Mouse (Mus musculus) layer of hippocampus, adult 9-11 months (tissue): Measurements from ENCODE around the gene Fscn1.

ENCODE experiments used
- DNase-seq: peaks from one replicate; pipeline ENCODE4 v3.0.0; 2022

Fscn1 gene

DNA sequence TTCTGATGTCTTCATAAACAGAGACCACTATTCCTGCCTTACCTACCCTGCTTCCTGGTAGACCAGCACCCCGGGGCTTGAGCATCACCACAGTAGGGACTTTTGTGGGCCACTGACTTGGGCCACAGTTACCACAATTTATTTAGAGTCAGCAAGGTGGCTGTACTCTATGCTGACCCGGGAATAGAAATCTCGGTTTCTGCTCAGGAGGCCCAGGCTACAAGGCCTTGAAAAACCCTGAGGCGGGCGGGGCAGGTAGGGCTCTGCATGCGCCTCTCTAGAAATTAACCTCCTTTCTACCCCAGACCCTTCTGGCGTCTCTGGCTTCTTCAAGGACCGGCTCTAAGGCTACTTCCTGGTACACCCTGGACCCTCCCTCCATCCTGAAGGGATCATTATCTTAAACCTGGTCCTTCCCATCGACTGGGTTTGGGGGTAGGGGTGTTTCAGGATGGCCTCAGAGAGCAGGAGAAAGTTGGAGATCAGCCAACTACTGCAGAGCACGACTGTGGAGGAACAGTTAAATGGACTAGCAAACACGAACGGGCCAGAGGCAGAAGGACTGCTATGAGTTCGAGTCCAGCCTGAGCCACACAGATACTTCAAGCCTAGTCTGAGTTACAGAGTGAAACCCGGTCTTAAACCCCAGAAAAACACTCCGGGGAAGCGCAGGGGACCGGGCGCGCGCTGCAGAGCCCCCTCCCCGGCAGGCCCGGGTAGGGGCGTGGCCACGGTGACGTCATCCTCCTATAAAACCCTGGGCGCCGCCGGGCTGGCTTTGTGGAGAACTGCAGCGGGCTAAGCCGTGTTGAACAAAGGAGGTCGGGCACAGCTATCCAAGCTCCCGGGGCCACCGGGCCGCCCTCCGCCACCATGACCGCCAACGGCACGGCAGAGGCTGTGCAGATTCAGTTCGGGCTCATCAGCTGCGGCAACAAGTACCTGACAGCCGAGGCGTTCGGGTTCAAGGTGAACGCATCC is at the start of gene Fscn1:
TSS of gene Fscn1 (plus strand) at position 768 of the 981 bp plus-strand sequence.
- DNase-seq: peak; percentile 87

DNA sequence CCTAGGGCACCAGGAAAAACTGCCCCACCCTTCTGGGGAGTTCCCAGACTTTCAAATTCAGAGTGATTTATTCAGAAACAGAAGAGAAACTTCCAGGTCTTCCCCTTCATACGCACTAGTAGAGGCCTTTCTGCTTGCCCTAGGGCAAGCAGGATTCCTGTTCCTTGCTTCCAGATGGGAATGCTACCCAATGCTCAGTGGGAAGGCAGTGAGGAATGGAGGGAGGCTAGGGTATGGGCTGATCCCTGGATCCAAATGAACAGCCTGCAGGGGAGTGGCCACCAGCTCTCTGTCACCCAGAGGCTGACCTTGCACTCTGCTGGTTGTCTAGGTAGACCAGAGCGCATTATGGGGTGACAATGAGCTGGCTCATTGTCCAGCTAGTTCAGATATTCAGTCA is 48.5 kb upstream of the Fscn1 start:
- no peak for DNase-seq

- no peak for DNase-seq
Measured at GRCm38 (mm10) chr5:142912320-142912719, 47.8 kb upstream of the Fscn1 start.

DNA sequence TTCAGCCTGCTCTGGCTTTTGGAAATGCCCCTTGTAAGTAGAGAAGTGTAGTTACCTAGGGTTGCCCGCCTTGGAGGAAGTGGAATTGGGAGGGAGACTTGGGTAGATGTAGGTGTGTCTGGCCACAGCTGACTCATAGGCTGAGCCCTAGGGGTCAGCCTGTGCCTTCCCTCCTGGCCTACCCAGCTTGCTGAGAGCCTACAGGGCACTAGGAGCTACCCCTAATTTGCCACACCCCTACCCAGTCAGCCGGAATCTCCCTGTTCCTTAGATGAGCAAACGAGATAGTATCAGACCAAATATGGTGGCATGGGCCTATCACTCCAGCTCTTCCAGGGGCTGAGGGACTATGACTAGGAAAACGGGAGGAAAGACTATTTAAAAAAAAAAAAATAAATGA is 47.4 kb upstream of the Fscn1 start:
- DNase-seq: no peak

GRCm38 (mm10) chr5:142915231-142915630 is 44.9 kb upstream of the Fscn1 start:
- DNase-seq: no peak

DNA sequence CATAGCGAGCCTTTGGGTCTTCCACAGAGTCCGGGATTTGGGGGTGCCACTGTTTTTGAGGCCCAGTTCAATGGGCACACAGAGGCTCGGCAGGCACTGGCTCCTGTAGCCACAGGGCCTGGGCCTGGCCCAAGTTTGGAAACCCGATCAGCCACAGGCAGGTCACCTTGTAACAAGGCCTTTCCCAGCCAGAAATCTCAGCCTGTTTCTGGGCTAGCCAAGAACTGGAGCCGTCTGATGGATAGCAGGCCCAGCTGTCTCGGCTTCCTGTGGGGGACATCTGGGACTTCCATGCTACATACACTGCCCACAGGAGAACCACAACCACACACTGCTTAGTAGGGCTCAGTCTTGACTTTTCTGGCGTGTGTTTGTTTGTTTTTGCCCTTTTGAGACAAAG is 43.5 kb upstream of the Fscn1 start:
- DNase-seq: no peak

DNA sequence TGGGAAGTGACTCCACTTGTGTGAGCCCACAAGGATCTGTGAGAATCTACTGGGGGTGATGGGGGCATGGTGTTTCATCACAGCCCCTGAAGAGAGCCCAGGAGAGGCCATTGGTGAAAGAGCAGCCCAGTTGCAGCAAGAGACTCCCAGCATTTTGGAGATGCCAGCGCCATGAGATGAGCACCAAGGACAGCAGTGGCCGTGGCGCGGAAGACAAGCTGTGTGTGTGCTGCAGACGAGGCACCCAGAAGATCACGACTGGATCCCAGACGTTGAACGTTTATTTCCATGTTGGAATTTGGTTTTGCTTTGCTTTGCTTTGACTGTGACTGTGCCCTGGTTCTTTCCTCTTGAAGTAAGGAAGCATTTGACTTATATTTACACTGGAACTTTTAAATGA is 42.7 kb upstream of the Fscn1 start:
- no peak for DNase-seq

DNA sequence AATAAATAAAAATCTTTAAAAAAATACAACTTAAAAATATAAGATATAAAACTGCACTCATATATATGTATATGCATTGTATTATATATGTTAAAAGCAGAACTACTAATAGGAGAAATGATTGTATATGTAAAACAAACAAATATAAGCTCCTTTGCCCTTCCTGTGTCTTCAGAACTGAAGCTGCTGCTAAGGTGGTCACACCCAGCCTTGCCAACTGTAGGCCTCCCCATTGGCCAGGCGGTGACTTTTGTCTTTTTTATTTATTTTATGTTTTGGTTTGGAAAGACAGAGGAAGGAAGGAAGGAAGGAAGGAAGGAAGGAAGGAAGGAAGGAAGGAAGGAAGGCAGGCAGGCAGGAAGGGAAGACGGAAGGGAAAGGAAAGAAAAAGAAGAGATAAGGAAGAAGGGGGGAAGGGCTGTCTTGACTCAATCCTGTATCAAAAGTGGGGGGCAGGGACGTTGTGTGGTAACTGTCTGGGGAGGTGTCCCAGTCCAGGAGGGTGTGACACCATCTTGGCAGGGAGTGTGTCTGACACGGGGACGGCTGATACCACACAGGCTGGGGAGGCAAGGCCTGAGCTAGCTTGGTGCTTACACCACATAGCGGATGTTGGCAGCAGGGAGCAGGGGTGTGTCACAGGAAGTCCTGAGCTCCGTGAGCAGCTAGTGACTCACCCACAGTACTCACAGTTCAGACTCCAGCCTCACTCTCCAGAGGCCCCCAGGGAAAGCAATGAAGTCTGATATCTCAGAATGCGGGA is 39.7 kb upstream of the Fscn1 start:
- DNase-seq: peak; percentile 69

GRCm38 (mm10) chr5:142921074-142921459 is 39.1 kb upstream of the Fscn1 start:
- DNase-seq: no peak

GRCm38 (mm10) chr5:142922251-142922650 is 37.9 kb upstream of the Fscn1 start:
- DNase-seq: no peak

- DNase-seq: no peak
Measured at GRCm38 (mm10) chr5:142923781-142924180, 36.4 kb upstream of the Fscn1 start.

DNA sequence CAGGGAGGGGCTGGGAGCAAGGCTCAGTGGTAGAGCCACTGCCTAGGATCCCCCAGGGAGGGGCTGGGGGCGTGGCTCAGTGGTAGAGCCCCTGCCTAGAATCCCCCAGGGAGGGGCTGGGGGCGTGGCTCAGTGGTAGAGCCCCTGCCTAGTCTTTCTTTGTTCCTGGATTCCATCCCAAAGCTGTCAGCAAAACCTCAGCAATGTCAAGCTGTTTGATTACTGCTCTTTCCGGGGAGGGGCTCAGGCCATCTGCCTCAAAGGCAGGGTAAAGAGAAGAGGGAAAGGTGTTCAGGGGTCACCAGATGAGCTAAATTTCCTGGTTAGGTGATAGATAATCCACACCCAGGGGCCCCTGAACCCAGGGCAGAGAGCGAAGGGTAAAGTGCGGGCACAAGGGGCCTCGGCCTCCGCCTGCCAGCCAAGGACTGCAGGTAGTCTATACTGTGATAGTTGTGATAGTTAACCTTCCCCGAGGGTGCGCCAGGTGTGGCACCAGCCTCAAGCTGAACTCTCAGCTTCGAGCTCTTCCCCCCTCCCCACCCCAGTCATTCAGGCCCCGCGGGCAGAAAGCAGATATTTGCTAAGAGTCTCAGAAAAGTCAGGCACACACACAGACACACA is 35.7 kb upstream of the Fscn1 start:
- no peak for DNase-seq

- DNase-seq: no peak
Measured at GRCm38 (mm10) chr5:142926204-142926939, 33.8 kb upstream of the Fscn1 start.

DNA sequence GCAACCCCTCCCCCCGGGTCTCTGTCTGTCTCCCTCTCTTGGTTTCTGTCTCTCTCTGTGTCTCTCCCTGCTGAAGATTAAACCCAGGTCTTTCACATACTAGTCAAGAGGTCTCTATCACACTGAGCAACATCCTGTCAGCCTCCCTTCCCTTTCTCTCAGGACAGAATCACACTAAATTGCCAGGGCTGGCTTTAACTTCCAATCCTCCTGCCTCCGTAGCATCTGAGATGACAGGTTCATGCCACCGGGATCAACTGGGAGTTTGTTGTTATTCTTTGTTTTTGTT is 33.3 kb upstream of the Fscn1 start:
- no peak for DNase-seq

GRCm38 (mm10) chr5:142927341-142927930 is 32.7 kb upstream of the Fscn1 start:
- no peak for DNase-seq

GRCm38 (mm10) chr5:142928749-142929399 is 31.3 kb upstream of the Fscn1 start:
- peak; percentile 88 for DNase-seq

- DNase-seq: no peak
Measured at GRCm38 (mm10) chr5:142929400-142929752, 30.8 kb upstream of the Fscn1 start.

GRCm38 (mm10) chr5:142931241-142931745 is 28.9 kb upstream of the Fscn1 start:
- no peak for DNase-seq

DNA sequence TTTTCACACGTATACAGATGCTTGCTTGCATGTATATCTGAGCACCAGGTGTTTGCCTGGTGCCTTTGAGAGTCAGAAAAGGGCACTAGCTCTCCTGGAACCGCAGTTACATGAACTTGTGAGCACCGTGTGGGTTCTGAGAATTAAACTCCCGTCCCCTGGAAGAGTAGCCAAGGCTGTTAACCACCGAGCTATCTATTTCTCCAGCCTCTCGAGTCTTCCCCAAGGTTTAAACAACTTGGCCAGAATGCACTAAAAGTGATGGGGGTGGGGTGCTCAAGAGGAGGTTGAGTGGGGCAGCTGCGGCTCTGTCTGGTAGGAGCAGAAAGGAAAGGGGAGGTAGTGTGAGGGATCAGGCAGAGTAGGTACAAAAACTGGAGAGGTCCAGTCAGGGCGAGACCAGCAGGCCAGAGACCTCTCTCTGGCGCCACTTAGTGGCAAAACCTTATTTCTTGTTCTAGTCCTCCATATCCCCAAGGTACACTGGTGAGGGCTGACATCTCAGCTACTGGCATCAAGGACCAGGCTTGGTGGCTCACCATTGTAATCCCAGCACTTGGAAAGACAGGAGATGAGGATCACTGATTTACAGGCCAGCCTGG is 28.0 kb upstream of the Fscn1 start:
- peak; percentile 86 for DNase-seq

DNA sequence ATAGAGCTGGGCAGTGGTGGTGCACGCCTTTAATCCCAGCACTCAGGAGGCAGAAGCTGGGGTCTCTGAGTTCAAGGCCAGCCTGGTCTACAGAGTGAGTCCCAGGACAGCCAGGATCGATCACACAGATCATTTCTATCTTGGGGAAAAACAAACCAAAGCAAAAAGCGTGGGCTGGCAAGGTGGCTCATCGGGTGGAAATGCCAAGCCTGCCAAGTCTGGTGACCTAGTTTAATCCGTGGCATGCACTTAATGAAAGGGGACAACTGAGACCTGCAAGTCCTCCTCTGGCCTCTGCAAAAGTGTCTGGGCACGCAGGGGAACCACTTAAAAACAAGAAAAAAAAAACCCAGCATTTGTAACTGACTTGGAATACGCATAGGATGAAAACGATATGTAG is 27.4 kb upstream of the Fscn1 start:
- no peak for DNase-seq

DNA sequence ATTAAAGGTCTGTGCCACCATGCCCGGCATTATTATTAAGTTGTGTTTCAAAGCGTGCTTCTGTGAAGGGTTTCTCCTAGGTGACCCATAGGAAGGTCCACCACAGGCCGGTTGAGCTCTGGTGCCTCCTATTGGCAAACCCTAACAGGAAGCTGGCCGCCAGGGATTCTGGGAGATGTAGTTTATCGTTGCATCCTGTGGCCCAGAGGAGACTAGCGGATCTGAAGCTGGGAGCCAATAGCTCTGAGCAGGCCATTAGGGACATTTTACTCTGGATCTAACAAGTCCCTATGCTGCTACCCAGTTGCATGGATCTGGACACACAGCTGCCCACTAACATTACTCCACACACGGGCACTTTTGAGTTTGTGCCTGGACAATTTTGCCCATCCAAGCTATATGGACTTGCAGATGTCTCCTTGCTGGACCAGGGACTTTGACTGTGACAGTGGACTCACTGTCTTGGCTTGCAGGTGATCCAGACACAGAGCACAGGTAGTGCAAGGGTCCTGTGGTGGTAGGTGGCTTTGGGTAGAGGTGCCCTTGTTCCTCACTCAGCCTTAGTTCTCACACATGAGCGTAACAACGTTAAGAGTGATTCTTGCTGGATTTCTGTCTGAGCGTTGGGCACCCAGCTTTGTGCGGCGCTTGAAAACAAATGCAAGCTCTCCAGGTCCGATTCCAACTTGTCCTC is 24.4 kb upstream of the Fscn1 start:
- DNase-seq: peak; percentile 85
